Mouse (Mus musculus) kidney, adult 2 months (tissue): ENCODE data around the gene Dusp14.

Experiments
- CTCF ChIP-seq: fragments of 200-500 bp; conservative IDR thresholded peaks from 2 replicates; pipeline ENCODE4 v1.5.1; 2011; ENCODE audit warnings: low read depth, mild to moderate bottlenecking, control low read depth, low read length, moderate library complexity, mixed read lengths; ENCODE audit not compliant: insufficient read depth, insufficient read length
- POLR2A ChIP-seq: fragments of 200-500 bp; IDR thresholded peaks from one replicate; pipeline ENCODE4 v1.6.1; 2011; ENCODE audit warnings: low read depth, low read length, control low read depth

- no peak for TF ChIP-seq CTCF
- TF ChIP-seq POLR2A: no peak
Measured at GRCm38 (mm10) chr11:84013105-84013504, 56.0 kb downstream of the Dusp14 start.
